Mouse (Mus musculus): Measurements from ENCODE around the gene Ttll10.

GRCm38 (mm10) chr4:156024184-156024583 is 35.0 kb downstream of the Ttll10 start:
- TF ChIP-seq POLR2A (IDR thresholded peaks at IDR 0.05; ENCODE audit: borderline replicate concordance, control insufficient read depth, low read depth, low read length) (no peak), CTCF (IDR thresholded peaks at IDR 0.05; ENCODE audit: control insufficient read depth, insufficient read depth, low read length) (no peak)

Data from bone marrow, adult 2 months (tissue).